Mouse (Mus musculus): Measurements from ENCODE around the gene Lctl. TPM values are rescaled to one million over a fixed set of nuclear protein-coding genes. Genes with fewer than 3 reads are reported as not detected.
A peak's percentile ranks its signal among the peaks of the same experiment; 100 is the strongest.
"Not testable (repeated sequence)": the region's sequence is repeated elsewhere in the genome, so short reads cannot be mapped to it uniquely, and the experiment has no call there.

Lctl gene
- polyA plus RNA-seq, 1 experiment from 2014 or later, result not detected

- not testable (repeated sequence) for DNase-seq (ENCODE audit: low spot score); H3K27ac ChIP-seq; H3K27me3 ChIP-seq (ENCODE audit: low read depth, poor library complexity, severe bottlenecking)
These were observed 7.9 kb downstream of the Lctl start for GRCm38 (mm10) chr9:64124846-64125245.

DNA sequence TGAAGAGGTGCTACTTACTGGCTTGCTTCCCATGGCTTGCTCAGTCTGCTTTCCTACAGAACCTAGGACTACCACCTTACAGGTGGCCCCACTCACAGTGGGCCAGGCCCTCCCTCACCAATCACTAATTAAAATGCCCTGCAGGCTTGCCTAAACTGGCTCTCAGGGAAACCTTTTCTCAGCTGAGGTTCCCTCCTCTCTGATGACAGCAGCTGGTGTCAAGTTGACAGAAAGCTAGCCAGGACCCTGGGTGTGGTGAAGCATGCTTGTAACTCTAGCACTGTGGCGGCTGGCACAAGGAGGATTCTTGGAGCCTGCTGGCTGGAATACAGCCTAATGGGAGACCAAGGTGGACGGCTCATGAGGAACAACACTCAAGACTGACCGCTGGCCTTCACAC, 8.4 kb downstream of the Lctl start:
- Histone ChIP-seq H3K4me1 (peaks cover 14% of the 10 kb centered on the region; the same call in 1 of the 2 replicates), H3K36me3 (no peaks in the 10 kb centered on the region), H3K27me3 (ENCODE audit: low read depth, poor library complexity, severe bottlenecking) (no peaks in the 10 kb centered on the region), H3K4me3 (no peak overlapping the region), H3K9me3 (replicated peaks) (no peaks in the 10 kb centered on the region), H3K27ac (no peak overlapping the region)
- WGBS, result 72% methylated on average over 3 of the region's 3 CpGs
- no peak for DNase-seq (ENCODE audit: low spot score)

More at GRCm38 (mm10) chr9:64124846-64125245, 7.9 kb downstream of the Lctl start:
- 74% methylated on average over 3 of the region's 3 CpGs for WGBS
- not testable (repeated sequence) for H3K4me3 ChIP-seq; H3K9me3 ChIP-seq (replicated peaks); H3K36me3 ChIP-seq
- peaks cover 16% of the 10 kb centered on the region; the same call in 1 of the 2 replicates for H3K4me1 ChIP-seq

GRCm38 (mm10) chr9:64126121-64126520, 9.2 kb downstream of the Lctl start:
- no peak overlapping the region for H3K27ac ChIP-seq
- 68% methylated on average over 12 of the region's 12 CpGs for WGBS

DNA sequence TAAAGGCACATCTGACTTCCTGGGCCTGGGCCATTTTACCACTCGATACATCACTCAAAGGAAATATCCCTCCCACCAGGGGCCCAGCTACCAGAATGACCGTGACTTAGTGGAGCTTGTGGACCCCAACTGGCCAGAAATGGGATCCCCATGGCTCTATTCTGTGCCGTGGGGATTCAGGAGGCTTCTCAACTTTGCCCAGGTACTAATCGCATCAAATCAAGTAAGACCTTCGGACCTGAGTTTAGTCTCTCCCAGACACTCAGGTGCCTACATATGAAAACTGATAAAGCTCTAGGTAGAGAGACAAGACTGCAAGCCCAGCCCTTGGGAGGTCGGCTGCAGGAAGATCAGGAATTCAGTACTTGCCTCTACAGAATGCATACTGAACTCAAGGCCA, 14.7 kb downstream of the Lctl start:
- Histone ChIP-seq H3K4me1 (0 out of 2 replicates have a peak, but pooled peaks cover 3% of the 10 kb centered on the region), H3K27me3 (ENCODE audit: low read depth, poor library complexity, severe bottlenecking) (no peaks in the 10 kb centered on the region), H3K36me3 (peaks cover 14% of the 10 kb centered on the region), H3K9me3 (replicated peaks) (no peaks in the 10 kb centered on the region), H3K4me3 (no peak overlapping the region), H3K27ac (no peak overlapping the region)
- no peak for DNase-seq (ENCODE audit: low spot score)
- 87% methylated on average over 6 of the region's 6 CpGs for WGBS

More at GRCm38 (mm10) chr9:64126121-64126520, 9.2 kb downstream of the Lctl start:
- Histone ChIP-seq H3K9me3 (replicated peaks) (no peaks in the 10 kb centered on the region), H3K27me3 (ENCODE audit: low read depth, poor library complexity, severe bottlenecking) (no peaks in the 10 kb centered on the region), H3K36me3 (no peaks in the 10 kb centered on the region), H3K4me1 (peaks cover 14% of the 10 kb centered on the region; the same call in 1 of the 2 replicates), H3K4me3 (no peak overlapping the region)
- DNase-seq (ENCODE audit: low spot score), result no peak

GRCm38 (mm10) chr9:64138896-64139295, 21.9 kb downstream of the Lctl start:
- H3K27me3 ChIP-seq (ENCODE audit: low read depth, poor library complexity, severe bottlenecking); H3K4me1 ChIP-seq; H3K9me3 ChIP-seq (replicated peaks); H3K4me3 ChIP-seq; H3K27ac ChIP-seq: not testable (repeated sequence)
- 8% methylated on average over 6 of the region's 6 CpGs for WGBS
- peak; percentile 47 for DNase-seq (ENCODE audit: low spot score)
- H3K36me3 ChIP-seq, result peaks cover 74% of the 10 kb centered on the region

- no peaks in the 10 kb centered on the region for H3K9me3 ChIP-seq (replicated peaks)
These were observed 22.9 kb downstream of the Lctl start for GRCm38 (mm10) chr9:64139879-64140278.

DNA sequence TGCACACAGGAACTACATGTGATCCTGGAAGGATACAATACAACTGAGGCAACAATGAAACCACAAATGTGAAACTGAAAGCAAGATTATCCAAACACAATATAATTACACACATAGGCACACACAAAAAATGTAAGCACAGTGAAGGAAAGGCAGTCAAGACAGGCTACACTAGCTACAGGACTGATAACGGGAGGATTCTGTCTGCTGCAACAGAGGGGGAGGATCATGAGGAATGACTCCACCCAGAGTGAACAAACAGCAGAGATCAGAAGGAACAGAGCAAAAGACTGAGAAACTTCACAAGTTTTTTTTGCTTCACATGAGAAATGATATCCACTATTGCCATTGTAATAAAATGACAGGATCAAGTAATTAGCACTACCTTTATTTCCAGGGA, 39.7 kb downstream of the Lctl start:
- Histone ChIP-seq H3K27me3 (ENCODE audit: low read depth, poor library complexity, severe bottlenecking) (no peaks in the 10 kb centered on the region), H3K9me3 (replicated peaks) (no peaks in the 10 kb centered on the region), H3K27ac (no peak overlapping the region), H3K4me3 (no peak overlapping the region), H3K4me1 (no peaks in the 10 kb centered on the region), H3K36me3 (peaks cover 99% of the 10 kb centered on the region)
- DNase-seq (ENCODE audit: low spot score), result no peak
- 98% methylated on average over 1 of the region's 1 CpGs for WGBS

More at GRCm38 (mm10) chr9:64139879-64140278, 22.9 kb downstream of the Lctl start:
- WGBS, result 93% methylated on average over 9 of the region's 9 CpGs
- Histone ChIP-seq H3K4me3 (no peak overlapping the region), H3K27ac (no peak overlapping the region), H3K4me1 (no peaks in the 10 kb centered on the region), H3K27me3 (ENCODE audit: low read depth, poor library complexity, severe bottlenecking) (no peaks in the 10 kb centered on the region), H3K36me3 (peaks cover 83% of the 10 kb centered on the region)
- no peak for DNase-seq (ENCODE audit: low spot score)

DNA sequence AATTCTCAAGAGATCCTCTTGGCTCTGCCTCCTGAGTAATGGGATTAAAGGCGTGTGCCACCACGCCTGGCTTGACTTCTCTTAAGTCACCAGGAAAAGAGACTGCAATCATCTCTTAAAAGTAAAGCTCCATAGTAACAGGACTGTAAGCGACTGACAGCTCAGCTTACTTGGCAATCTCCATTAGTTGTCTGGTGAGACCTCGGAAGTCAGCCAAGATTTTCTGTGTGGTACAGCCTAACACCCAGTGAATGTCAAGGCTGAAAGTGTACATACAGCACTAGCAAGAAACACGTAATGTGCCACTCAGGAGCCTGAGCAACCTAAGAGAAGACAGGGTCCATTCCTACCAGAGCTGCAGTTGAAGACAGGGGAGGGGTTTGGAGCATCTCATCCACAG, 43.5 kb downstream of the Lctl start:
- Histone ChIP-seq H3K27ac (no peak overlapping the region), H3K4me3 (no peak overlapping the region), H3K27me3 (ENCODE audit: low read depth, poor library complexity, severe bottlenecking) (no peaks in the 10 kb centered on the region), H3K9me3 (replicated peaks) (no peaks in the 10 kb centered on the region), H3K4me1 (no peaks in the 10 kb centered on the region), H3K36me3 (peaks cover 94% of the 10 kb centered on the region)
- no peak for DNase-seq (ENCODE audit: low spot score)
- 95% methylated on average over 5 of the region's 5 CpGs for WGBS

DNA sequence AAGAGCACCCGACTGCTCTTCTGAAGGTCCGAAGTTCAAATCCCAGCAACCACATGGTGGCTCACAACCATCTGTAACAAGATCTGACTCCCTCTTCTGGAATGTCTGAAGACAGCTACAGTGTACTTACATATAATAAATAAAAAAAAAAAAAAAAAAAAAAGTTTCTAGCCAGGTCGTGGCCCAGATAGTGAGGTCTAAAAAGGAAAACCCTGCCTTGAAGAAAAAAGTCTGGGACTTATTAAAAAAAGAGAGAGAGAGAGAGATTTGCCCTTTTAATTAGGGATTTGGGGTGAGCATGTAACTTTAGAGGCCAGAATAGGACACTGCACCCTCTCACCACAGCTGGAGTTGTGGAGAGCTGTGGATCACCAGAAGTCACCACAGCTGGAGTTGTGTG, 53.0 kb downstream of the Lctl start:
- not testable (repeated sequence) for DNase-seq (ENCODE audit: low spot score); H3K27me3 ChIP-seq (ENCODE audit: low read depth, poor library complexity, severe bottlenecking); H3K4me3 ChIP-seq; H3K9me3 ChIP-seq (replicated peaks); H3K27ac ChIP-seq
- WGBS, result 94% methylated on average over 3 of the region's 3 CpGs
- Histone ChIP-seq H3K36me3 (peaks cover 48% of the 10 kb centered on the region), H3K4me1 (peaks cover 13% of the 10 kb centered on the region)

- Histone ChIP-seq H3K4me3 (peak overlapping the region; percentile 68), H3K27me3 (ENCODE audit: low read depth, poor library complexity, severe bottlenecking) (no peaks in the 10 kb centered on the region), H3K4me1 (peaks cover 13% of the 10 kb centered on the region), H3K36me3 (peaks cover 52% of the 10 kb centered on the region), H3K9me3 (replicated peaks) (no peaks in the 10 kb centered on the region), H3K27ac (peak overlapping the region; percentile 95)
- WGBS, result 3% methylated on average over 18 of the region's 18 CpGs
- no peak for DNase-seq (ENCODE audit: low spot score)
These were observed 55.3 kb downstream of the Lctl start for GRCm38 (mm10) chr9:64172145-64172815.

- Histone ChIP-seq H3K27ac (peak within 1 kb of the TSS; percentile 95), H3K4me3 (peak within 1 kb of the TSS; percentile 68), H3K9me3 (replicated peaks) (no peaks in the 10 kb centered on the region), H3K4me1 (peaks cover 13% of the 10 kb centered on the region), H3K27me3 (ENCODE audit: low read depth, poor library complexity, severe bottlenecking) (no peaks in the 10 kb centered on the region), H3K36me3 (peaks cover 52% of the 10 kb centered on the region)
- DNase-seq (ENCODE audit: low spot score), result peak; percentile 87
- WGBS, result under 1% methylated on average over 42 of the region's 42 CpGs
These were observed 56.1 kb downstream of the Lctl start, which contains the start of the genes Zwilch and Rpl4 for GRCm38 (mm10) chr9:64172816-64173665. Gene Zwilch (minus strand): TSS chr9:64173104. Gene Rpl4 (plus strand): TSS chr9:64173375.

- peak overlapping the region; percentile 68 for H3K4me3 ChIP-seq
- H3K4me1 ChIP-seq, result peaks cover 14% of the 10 kb centered on the region
- H3K27ac ChIP-seq, result peak overlapping the region; percentile 95
- under 1% methylated on average over 16 of the region's 16 CpGs for WGBS
- DNase-seq (ENCODE audit: low spot score), result no peak
- H3K9me3 ChIP-seq (replicated peaks), result no peaks in the 10 kb centered on the region
- H3K36me3 ChIP-seq, result peaks cover 52% of the 10 kb centered on the region
- H3K27me3 ChIP-seq (ENCODE audit: low read depth, poor library complexity, severe bottlenecking), result no peaks in the 10 kb centered on the region
These were observed 56.8 kb downstream of the Lctl start for GRCm38 (mm10) chr9:64173666-64174220.

- Histone ChIP-seq H3K27me3 (ENCODE audit: low read depth, poor library complexity, severe bottlenecking) (no peaks in the 10 kb centered on the region), H3K4me3 (peak overlapping the region; percentile 68), H3K27ac (peak overlapping the region; percentile 95; the same call in 1 of the 2 replicates), H3K9me3 (replicated peaks) (no peaks in the 10 kb centered on the region), H3K4me1 (peaks cover 16% of the 10 kb centered on the region), H3K36me3 (peaks cover 51% of the 10 kb centered on the region)
- DNase-seq (ENCODE audit: low spot score), result no peak
These were observed 57.4 kb downstream of the Lctl start for GRCm38 (mm10) chr9:64174341-64174740.
